20 mouse cellular contexts compared by ENCODE assay signal in the genomic region with DNA sequence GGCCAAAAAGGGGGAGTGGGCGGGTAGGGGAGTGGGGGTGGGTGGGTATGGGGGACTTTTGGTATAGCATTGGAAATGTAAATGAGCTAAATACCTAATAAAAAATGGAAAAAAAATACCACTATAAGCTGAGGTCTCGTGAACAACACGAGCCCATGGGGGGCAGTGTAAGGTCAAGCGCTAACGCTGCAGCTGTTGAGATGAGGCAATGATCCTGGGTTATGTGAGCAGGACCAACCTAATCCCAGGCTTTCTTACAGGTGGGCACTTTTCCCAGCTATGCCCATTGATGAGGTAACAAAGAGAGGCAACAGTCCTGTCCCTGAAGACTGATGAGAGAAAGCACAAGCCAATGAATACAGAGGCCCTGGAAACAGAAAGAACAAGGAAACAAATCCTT.
DNase-seq lines count a peak whose midpoint lies in the region; ATAC-seq and TF ChIP-seq lines count a peak whose summit lies in the region.
"Had no signal": no experiment of that assay in that cellular context is flagged by ENCODE, and none has a peak within 500 bp of the region (broad histone marks: within the 10 kb centered on the region; RNA-seq: fewer than 3 reads in every experiment).

No protein-coding gene starts in this region.

- intact Hi-C loops in gastrocnemius, adult 2 months (cut with DNase I) = no loop called here
- intact Hi-C loops in left cerebral cortex, adult 2 months (cut with DNase I) = no loop called here

- 75% methylated on average over 4 of the region's 5 CpGs for WGBS in neural tube, embryonic 11.5 days
- WGBS in neural tube, embryonic 15.5 days = 87% methylated on average over 4 of the region's 5 CpGs
- WGBS in limb, embryonic 14.5 days = 56% methylated on average over 4 of the region's 5 CpGs

- no peak overlapping the region for H3K27ac ChIP-seq in gastrocnemius, adult 2 months
- H3K27ac ChIP-seq in neural tube, embryonic 11.5 days (ENCODE audit: low read depth, low read length) = no peak overlapping the region
- H3K27ac ChIP-seq in neural tube, embryonic 15.5 days (replicated peaks) = no peak overlapping the region
- no peak overlapping the region for H3K27ac ChIP-seq in limb, embryonic 14.5 days (replicated peaks; ENCODE audit: low read depth, low read length)
- H3K27ac ChIP-seq in left cerebral cortex, adult 2 months = no peak overlapping the region
- H3K27ac ChIP-seq: embryonic facial prominence, embryonic 12.5 days; embryonic facial prominence, embryonic 15.5 days; forebrain, embryonic 12.5 days; forebrain, embryonic 15.5 days; hindbrain, embryonic 12.5 days; hindbrain, embryonic 15.5 days had no signal

- TF ChIP-seq POLR2A in limb, embryonic 14.5 days (IDR thresholded peaks at IDR 0.05; ENCODE audit: borderline replicate concordance, extremely low read depth, insufficient read depth, insufficient read length) = no peak

- H3K36me3 ChIP-seq in neural tube, embryonic 11.5 days (ENCODE audit: control insufficient read depth, insufficient read depth, low read length) = no peaks in the 10 kb centered on the region
- H3K36me3 ChIP-seq in neural tube, embryonic 15.5 days = no peaks in the 10 kb centered on the region
- H3K36me3 ChIP-seq in limb, embryonic 14.5 days (ENCODE audit: control insufficient read depth, insufficient read depth, low read length) = no peaks in the 10 kb centered on the region
- H3K36me3 ChIP-seq: embryonic facial prominence, embryonic 12.5 days; embryonic facial prominence, embryonic 15.5 days; forebrain, embryonic 12.5 days; forebrain, embryonic 15.5 days; hindbrain, embryonic 12.5 days; hindbrain, embryonic 15.5 days had no signal

- no peak overlapping the region for H3K4me2 ChIP-seq in neural tube, embryonic 11.5 days (ENCODE audit: low read depth)
- no peak overlapping the region for H3K4me2 ChIP-seq in neural tube, embryonic 15.5 days
- H3K4me2 ChIP-seq in limb, embryonic 14.5 days (replicated peaks; ENCODE audit: low read depth, low read length, severe bottlenecking) = no peak overlapping the region
- H3K4me2 ChIP-seq: embryonic facial prominence, embryonic 12.5 days; embryonic facial prominence, embryonic 15.5 days; forebrain, embryonic 12.5 days; forebrain, embryonic 15.5 days; heart, embryonic 11.5 days; hindbrain, embryonic 12.5 days; hindbrain, embryonic 15.5 days had no signal

- no peak overlapping the region for H3K9ac ChIP-seq in neural tube, embryonic 11.5 days (ENCODE audit: low read length)
- no peak overlapping the region for H3K9ac ChIP-seq in neural tube, embryonic 15.5 days (replicated peaks)
- no peak overlapping the region for H3K9ac ChIP-seq in limb, embryonic 14.5 days (ENCODE audit: low read depth, low read length, severe bottlenecking)
- H3K9ac ChIP-seq: embryonic facial prominence, embryonic 15.5 days; forebrain, embryonic 12.5 days; forebrain, embryonic 15.5 days; hindbrain, embryonic 12.5 days; hindbrain, embryonic 15.5 days had no signal

- H3K27me3 ChIP-seq in neural tube, embryonic 11.5 days (ENCODE audit: control insufficient read depth, insufficient read depth, low read length) = no peaks in the 10 kb centered on the region
- no peaks in the 10 kb centered on the region for H3K27me3 ChIP-seq in neural tube, embryonic 15.5 days (replicated peaks)
- no peaks in the 10 kb centered on the region for H3K27me3 ChIP-seq in limb, embryonic 14.5 days (ENCODE audit: control insufficient read depth, insufficient read depth, low read length)
- H3K27me3 ChIP-seq: embryonic facial prominence, embryonic 12.5 days; embryonic facial prominence, embryonic 15.5 days; forebrain, embryonic 12.5 days; forebrain, embryonic 15.5 days; hindbrain, embryonic 12.5 days; hindbrain, embryonic 15.5 days had no signal

- ATAC-seq in neural tube, embryonic 11.5 days (ENCODE audit: insufficient read depth, low FRiP score, low TSS enrichment) = no peak
- no peak for ATAC-seq in neural tube, embryonic 15.5 days (ENCODE audit: low FRiP score)
- peak; percentile 69; the same call in 1 of the 2 replicates for ATAC-seq in limb, embryonic 14.5 days (ENCODE audit: low FRiP score, low read depth)
- ATAC-seq: forebrain, embryonic 15.5 days had no signal

- no peak for TF ChIP-seq CTCF in gastrocnemius, adult 2 months (IDR thresholded peaks at IDR 0.05)
- no peak for TF ChIP-seq CTCF in left cerebral cortex, adult 2 months (IDR thresholded peaks at IDR 0.05)

- peak; percentile 22 for DNase-seq in gastrocnemius, adult 2 months
- no peak for DNase-seq in gastrocnemius, adult 18-20 months (ENCODE audit: low spot score)
- peak; percentile 27 for DNase-seq in neural tube, embryonic 11.5 days (ENCODE audit: low spot score)
- DNase-seq in limb, embryonic 14.5 days (ENCODE audit: low spot score) = peak; percentile 34
- no peak for DNase-seq in left cerebral cortex, adult 2 months (ENCODE audit: extremely low spot score in 1 of 2, low spot score in 2 of 2)
- DNase-seq: adrenal gland, adult 8-10 months; adrenal gland, postnatal 25 days; cerebellum, adult 11-12 months; cerebellum, adult 8-10 months; cerebellum, postnatal 14 days; gastrocnemius, postnatal 14 days had no signal

- no peak overlapping the region for H3K4me3 ChIP-seq in gastrocnemius, adult 2 months
- no peak overlapping the region for H3K4me3 ChIP-seq in neural tube, embryonic 11.5 days (ENCODE audit: low read depth, low read length)
- H3K4me3 ChIP-seq in neural tube, embryonic 15.5 days (replicated peaks) = no peak overlapping the region
- H3K4me3 ChIP-seq in limb, embryonic 14.5 days (replicated peaks; ENCODE audit: low read length) = no peak overlapping the region
- no peak overlapping the region for H3K4me3 ChIP-seq in left cerebral cortex, adult 2 months
- H3K4me3 ChIP-seq: embryonic facial prominence, embryonic 12.5 days; embryonic facial prominence, embryonic 15.5 days; erythroblast, embryonic 14.5 days; forebrain, embryonic 12.5 days; forebrain, embryonic 15.5 days; hindbrain, embryonic 12.5 days; hindbrain, embryonic 15.5 days had no signal

- no peaks in the 10 kb centered on the region for H3K9me3 ChIP-seq in neural tube, embryonic 11.5 days (ENCODE audit: control insufficient read depth, low read length)
- H3K9me3 ChIP-seq in neural tube, embryonic 15.5 days (replicated peaks) = no peaks in the 10 kb centered on the region
- no peaks in the 10 kb centered on the region for H3K9me3 ChIP-seq in limb, embryonic 14.5 days (ENCODE audit: control insufficient read depth, low read length)
- H3K9me3 ChIP-seq: embryonic facial prominence, embryonic 12.5 days; embryonic facial prominence, embryonic 15.5 days; forebrain, embryonic 12.5 days; forebrain, embryonic 15.5 days; hindbrain, embryonic 12.5 days; hindbrain, embryonic 15.5 days had no signal

- H3K4me1 ChIP-seq in neural tube, embryonic 11.5 days (ENCODE audit: control insufficient read depth, insufficient read depth, low read length) = no peaks in the 10 kb centered on the region
- H3K4me1 ChIP-seq in neural tube, embryonic 15.5 days = no peaks in the 10 kb centered on the region
- H3K4me1 ChIP-seq in limb, embryonic 14.5 days (ENCODE audit: control insufficient read depth, insufficient read depth, low read length) = peaks cover 22% of the 10 kb centered on the region
- H3K4me1 ChIP-seq: embryonic facial prominence, embryonic 15.5 days; forebrain, embryonic 12.5 days; forebrain, embryonic 15.5 days; hindbrain, embryonic 12.5 days; hindbrain, embryonic 15.5 days had no signal

Comparison
In these comparisons a context has a peak if more than half of its experiments do, and no peak if none do; other contexts are left out.
1. DNase-seq: peak in gastrocnemius, adult 2 months (single experiment), neural tube, embryonic 11.5 days (single experiment) and limb, embryonic 14.5 days (single experiment); none in gastrocnemius, adult 18-20 months (single experiment) and left cerebral cortex, adult 2 months (0 of 2).